Mouse (Mus musculus) left cerebral cortex, adult 11 months (tissue): Measurements from ENCODE around the gene Usf3.
A peak's percentile ranks its signal among the peaks of the same experiment; 100 is the strongest.

ENCODE experiments used
- DNase-seq: peaks from one replicate; pipeline ENCODE4 v3.0.0; 2022; ENCODE audit warnings: low spot score

Gene Usf3

GRCm38 (mm10) chr16:44173155-44173941 is at the start of gene Usf3:
TSS of gene Usf3 (plus strand) at chr16:44173246.
- DNase-seq, result peak; percentile 28

DNA sequence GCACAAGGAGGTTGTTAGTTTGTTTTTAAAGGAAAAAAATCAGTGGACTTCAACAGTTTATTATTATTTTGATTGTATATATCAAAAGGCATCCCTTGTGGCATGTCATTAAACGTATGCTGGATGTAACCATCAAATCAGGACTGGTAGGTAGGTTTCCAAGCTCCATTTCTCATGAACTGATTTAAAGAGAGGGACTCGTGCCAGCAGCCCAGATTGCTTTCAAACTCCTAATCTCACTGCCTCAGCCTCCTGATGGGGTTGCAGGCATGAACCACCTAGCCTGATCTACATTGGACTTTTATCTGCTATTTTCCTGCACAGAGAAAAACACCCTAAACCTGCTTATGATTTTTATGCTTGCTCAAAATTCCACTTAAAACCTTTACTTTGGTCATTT is 49.3 kb upstream of the Usf3 start:
- no peak for DNase-seq

- DNase-seq, result no peak
Observed at GRCm38 (mm10) chr16:44124713-44125112, 48.3 kb upstream of the Usf3 start.

- DNase-seq, result no peak
Observed at GRCm38 (mm10) chr16:44125436-44125835, 47.6 kb upstream of the Usf3 start.

- DNase-seq, result no peak
Observed at GRCm38 (mm10) chr16:44126437-44126836, 46.6 kb upstream of the Usf3 start.

GRCm38 (mm10) chr16:44132300-44132699 is 40.7 kb upstream of the Usf3 start:
- DNase-seq, result no peak

GRCm38 (mm10) chr16:44133187-44133586 is 39.9 kb upstream of the Usf3 start:
- no peak for DNase-seq

- no peak for DNase-seq
Observed at GRCm38 (mm10) chr16:44136511-44137021, 36.5 kb upstream of the Usf3 start.

DNA sequence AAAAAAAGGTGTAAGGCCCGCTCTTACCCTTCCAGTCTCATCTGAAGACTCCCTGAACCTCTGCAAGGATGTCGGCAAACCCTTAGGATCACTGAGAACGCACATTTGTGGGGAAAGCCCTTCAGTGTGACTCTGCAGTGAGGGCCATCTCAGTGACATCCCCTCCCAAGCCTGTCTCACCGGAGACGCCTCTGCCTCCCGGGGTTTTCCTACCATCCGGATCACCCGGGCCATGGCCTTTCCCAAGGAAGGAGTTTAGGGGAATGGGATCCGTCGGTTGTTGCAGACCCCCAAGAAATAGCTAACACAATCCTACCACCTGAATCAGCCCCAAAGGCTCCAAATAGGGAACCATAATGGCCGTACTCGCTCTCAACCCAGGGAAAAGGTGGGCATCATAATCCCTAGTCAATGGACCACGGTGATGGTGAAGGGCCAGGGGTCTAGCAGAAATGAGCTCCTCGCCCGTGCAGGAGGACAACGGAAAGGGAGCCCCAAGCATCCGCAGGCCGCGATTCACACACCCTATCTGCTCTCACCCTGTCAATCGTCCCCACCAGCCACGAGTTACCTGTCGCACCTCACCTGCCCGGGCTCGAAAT is 34.6 kb upstream of the Usf3 start:
- no peak for DNase-seq

- peak; percentile 91 for DNase-seq
Observed at GRCm38 (mm10) chr16:44138979-44139535, 34.0 kb upstream of the Usf3 start.

DNA sequence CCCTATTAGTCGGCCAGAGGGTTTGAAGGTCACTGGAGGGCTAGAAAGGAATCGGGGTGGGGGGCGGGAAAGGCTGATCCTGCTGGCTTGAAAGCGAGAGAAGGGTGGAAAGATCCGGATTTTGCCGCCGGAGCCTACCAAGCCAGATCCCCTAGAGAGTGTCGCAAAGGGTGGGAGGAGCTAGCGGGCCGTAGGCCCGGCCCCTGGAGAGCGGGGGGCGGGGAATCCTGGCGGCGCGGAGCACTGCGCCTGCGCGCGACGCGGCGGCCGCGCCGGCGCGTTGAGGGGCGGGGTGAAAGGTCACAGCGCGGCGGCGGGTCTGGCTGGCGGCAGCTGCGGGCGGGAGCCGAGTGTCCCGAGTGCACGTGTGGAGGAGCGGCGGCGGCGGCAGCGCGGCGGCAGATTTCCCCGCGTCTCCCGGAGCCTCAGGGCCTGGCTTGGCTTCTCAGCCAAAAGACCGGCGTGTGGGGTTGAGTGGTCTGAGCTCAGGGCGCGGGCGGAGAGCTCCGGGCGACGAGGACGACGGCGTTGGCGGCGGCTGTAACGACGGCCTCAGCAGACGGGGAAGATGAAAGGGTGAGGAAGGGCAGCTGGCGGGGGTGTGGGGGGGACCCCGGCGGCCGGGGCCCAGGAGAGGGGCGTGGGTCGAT is 33.4 kb upstream of the Usf3 start, which contains the start of the genes Atp6v1a and Naa50:
TSS of gene Atp6v1a (minus strand) at position 170 of the 650 bp plus-strand sequence.
TSS of gene Naa50 (plus strand) at position 295 of the 650 bp plus-strand sequence.
- peak; percentile 85 for DNase-seq

- DNase-seq, result peak; percentile 62
Observed at GRCm38 (mm10) chr16:44140186-44140787, 32.8 kb upstream of the Usf3 start.

GRCm38 (mm10) chr16:44141483-44141882 is 31.6 kb upstream of the Usf3 start:
- DNase-seq, result no peak

DNA sequence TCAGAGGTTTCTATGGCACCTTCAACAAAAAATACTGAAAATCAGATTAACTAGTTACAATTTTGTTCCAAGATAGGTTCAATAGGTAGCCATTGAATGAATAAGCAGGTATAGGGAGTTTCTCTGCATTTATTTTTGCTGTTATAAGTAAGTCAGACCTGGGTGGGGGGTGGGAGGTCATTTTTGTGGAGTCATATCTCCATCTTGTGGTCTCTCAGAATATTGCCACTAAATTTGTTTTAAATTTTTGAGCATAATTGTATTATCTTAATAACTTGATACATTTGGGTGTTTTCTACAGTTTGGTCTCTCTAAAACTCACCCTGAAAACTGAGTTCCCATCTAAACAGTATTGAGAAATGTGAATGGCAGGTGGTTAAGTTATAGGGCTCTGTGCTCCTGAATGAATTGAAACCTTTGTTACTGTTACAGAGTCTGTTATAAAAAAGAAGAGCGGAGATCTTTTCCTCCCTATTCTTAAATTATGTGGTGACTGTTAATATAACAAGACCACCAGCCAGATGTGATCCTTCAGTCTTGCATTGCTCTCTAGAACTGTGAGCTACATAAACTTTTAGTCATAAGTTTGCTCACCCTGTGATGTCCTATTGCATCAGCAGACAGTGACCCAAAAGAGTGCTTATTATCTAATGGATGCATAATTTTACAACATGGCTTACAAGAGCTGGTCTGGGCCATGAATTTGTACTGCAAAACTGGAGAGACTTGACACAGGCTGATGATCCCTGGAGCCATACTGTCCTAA is 23.9 kb upstream of the Usf3 start:
- DNase-seq, result no peak

GRCm38 (mm10) chr16:44154497-44155057 is 18.5 kb upstream of the Usf3 start:
- no peak for DNase-seq

- no peak for DNase-seq
Observed at GRCm38 (mm10) chr16:44159325-44159724, 13.7 kb upstream of the Usf3 start.

DNA sequence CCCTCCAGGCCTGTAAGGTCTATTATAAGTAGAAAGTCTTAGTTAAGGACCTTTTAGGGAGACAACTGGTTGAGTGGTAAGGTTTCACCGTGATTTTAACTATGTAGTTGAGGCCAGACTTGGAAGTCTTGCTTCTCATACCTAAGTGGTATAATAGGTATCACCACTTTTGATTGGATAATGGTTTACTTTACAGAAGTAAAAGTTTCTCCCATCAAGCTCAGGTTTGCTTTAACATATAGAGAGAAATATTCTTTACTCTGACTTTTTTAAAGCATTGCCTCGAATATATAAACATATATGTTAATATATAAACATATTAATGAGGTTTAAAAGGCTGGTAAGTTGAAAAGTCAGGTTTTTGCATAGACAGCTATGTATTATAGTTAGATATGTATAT is 9.2 kb upstream of the Usf3 start:
- no peak for DNase-seq

DNA sequence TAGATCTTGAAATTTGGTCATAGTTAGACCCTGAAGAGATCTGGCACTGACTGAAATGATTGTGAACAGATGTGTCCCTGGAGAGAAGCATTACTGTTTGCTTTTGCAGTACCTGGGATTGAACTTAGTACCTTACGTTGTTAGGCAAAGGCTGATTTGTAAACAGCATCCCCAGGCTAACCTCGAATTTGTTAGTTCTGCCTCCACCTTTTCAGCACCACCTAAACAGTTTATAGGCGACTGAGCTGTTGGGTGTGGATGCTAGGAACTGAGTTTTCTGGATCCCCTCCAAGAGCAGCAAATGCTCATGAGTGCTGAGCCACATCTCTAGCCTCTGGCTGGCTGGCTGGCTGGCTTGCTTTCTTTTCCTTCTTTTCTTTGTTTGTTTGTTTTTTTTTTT is 7.9 kb upstream of the Usf3 start:
- DNase-seq, result no peak

- DNase-seq, result no peak
Observed at GRCm38 (mm10) chr16:44168990-44169389, 4.1 kb upstream of the Usf3 start.

DNA sequence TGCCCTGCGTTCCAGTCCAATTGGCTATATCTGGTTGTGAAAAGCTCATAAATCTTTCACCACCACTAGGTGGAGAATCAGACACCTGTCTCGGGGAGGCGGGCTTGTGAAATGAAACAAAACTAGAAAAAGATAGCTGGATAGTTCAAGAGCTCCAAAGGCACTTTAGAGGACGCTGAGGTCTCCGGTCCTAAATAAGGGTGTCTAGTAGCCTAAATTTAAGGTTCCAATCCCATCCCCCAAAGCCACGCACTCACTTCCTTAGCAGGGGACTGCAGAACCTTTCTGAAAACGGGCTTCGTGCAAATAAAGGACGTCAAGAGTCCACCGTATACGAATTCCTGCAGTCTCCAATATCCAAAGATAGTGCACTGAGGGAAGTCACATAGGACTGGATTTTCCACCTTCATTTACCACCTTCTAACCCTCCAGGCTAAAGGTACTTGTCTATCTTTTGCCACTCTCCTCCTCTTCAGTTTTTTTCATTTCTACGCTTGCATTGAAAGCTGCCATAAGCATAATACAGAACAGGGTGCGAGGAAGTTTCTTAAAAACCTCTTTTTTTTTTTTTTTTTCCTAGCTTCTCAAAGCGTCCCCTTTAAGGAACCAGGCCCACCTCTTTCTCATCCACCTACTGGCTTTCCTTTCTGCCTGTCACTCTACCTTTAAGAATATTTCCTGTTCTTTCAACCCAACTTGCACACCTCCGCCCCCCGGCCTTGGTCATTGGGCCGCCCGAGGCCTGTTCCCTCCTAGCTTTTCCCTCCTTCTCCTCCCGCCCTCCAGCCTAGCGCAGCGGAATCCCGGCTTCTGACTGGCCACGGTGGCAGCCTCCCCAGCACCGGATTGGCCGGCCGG is 520 bp upstream of the Usf3 start:
- DNase-seq, result peak; percentile 98
